Mouse (Mus musculus) embryonic facial prominence, embryonic 11.5 days (tissue): ENCODE measurements around the gene Usp47. TPM values are rescaled to one million over a fixed set of nuclear protein-coding genes. Genes with fewer than 3 reads are reported as not detected.

Experiments used
- ATAC-seq: fragments of 200-750 bp; cut with Nextera tagmentation; replicated peaks from 2 replicates; pipeline ENCODE4 v1.8.0; 2017; ENCODE audit warnings: low read depth; ENCODE audit not compliant: insufficient number of reproducible peaks, low FRiP score, low TSS enrichment
- DNase-seq: peaks from one replicate; pipeline ENCODE4 v3.0.0-alpha.2; 2015; ENCODE audit warnings: low spot score
- H3K27ac ChIP-seq: fragments of 300-500 bp; sonication (generic); replicated peaks from 2 replicates; pipeline ENCODE4 v1.5.1; 2014; ENCODE audit warnings: mild to moderate bottlenecking, low read depth, low read length, control low read depth
- H3K27me3 ChIP-seq: fragments of 300-500 bp; sonication (generic); 2 replicates; pipeline ENCODE4 v1.6.1; 2014; ENCODE audit warnings: mild to moderate bottlenecking, low read length, moderate library complexity, mixed read lengths; ENCODE audit not compliant: control insufficient read depth, insufficient read depth
- H3K36me3 ChIP-seq: fragments of 300-500 bp; sonication (generic); replicated peaks from 2 replicates; pipeline ENCODE4 v1.6.1; 2014; ENCODE audit warnings: low read depth, mild to moderate bottlenecking, low read length, moderate library complexity, mixed read lengths; ENCODE audit not compliant: control insufficient read depth, insufficient read depth
- H3K4me1 ChIP-seq: fragments of 300-500 bp; sonication (generic); 2 replicates; pipeline ENCODE4 v1.6.1; 2014; ENCODE audit warnings: low read length, mixed read lengths; ENCODE audit not compliant: control insufficient read depth, insufficient read depth
- H3K4me2 ChIP-seq: fragments of 300-500 bp; sonication (generic); 2 replicates; pipeline ENCODE4 v1.6.1; 2014; ENCODE audit warnings: low read depth, mild to moderate bottlenecking, control low read depth, low read length, moderate library complexity
- H3K4me3 ChIP-seq: fragments of 300-500 bp; sonication (generic); 2 replicates; pipeline ENCODE4 v1.5.1; 2014; ENCODE audit warnings: low read depth, low read length, control low read depth
- H3K9ac ChIP-seq: fragments of 300-500 bp; sonication (generic); replicated peaks from 2 replicates; pipeline ENCODE4 v1.6.1; 2014; ENCODE audit warnings: mild to moderate bottlenecking, control low read depth, low read length
- H3K9me3 ChIP-seq: fragments of 300-500 bp; sonication (generic); replicated peaks from 2 replicates; pipeline ENCODE4 v1.6.1; 2016; ENCODE audit warnings: mild to moderate bottlenecking, low read length, inconsistent platforms, mixed read lengths; ENCODE audit not compliant: control insufficient read depth
- WGBS: fragments of 180-500 bp; shearing (Covaris S2); extraction: QIAGEN DNeasy Blood & Tissue Kit; methylation state at CpG from one replicate; pipeline ENCODE4 v1.1.7; 2014; 5-methylcytosine and 5-hydroxymethylcytosine counted together
- polyA plus RNA-seq: library from polyadenylated mRNA; unstranded; fragments of >200 nt; fragmentation: Nextera tagmentation; extraction: Ambion mirVana; gene quantifications from 2 replicates; pipeline ENCODE4 v1.2.1, GENCODE M21; 2014

Gene Usp47
- polyA plus RNA-seq, 1 experiment from 2014 or later: 110 TPM

GRCm38 (mm10) chr7:112110638-112111372, 87.5 kb downstream of the Usp47 start:
- ATAC-seq (no peak), DNase-seq (no peak)
- no peak overlapping the region for H3K4me3 ChIP-seq
- 97% methylated on average over 19 of the region's 19 CpGs for WGBS
- H3K9ac ChIP-seq: no peak overlapping the region
- H3K27ac ChIP-seq: no peak overlapping the region
- peaks cover 10% of the 10 kb centered on the region for H3K36me3 ChIP-seq
- H3K27me3 ChIP-seq: no peaks in the 10 kb centered on the region
- no peaks in the 10 kb centered on the region for H3K4me1 ChIP-seq
- H3K4me2 ChIP-seq: no peak overlapping the region
- no peaks in the 10 kb centered on the region for H3K9me3 ChIP-seq

GRCm38 (mm10) chr7:112117501-112117900, 94.2 kb downstream of the Usp47 start:
- WGBS: 91% methylated on average over 7 of the region's 7 CpGs
- H3K9me3 ChIP-seq: no peaks in the 10 kb centered on the region
- H3K4me2 ChIP-seq: no peak overlapping the region
- H3K4me3 ChIP-seq: no peak overlapping the region
- no peaks in the 10 kb centered on the region for H3K36me3 ChIP-seq
- no peaks in the 10 kb centered on the region for H3K27me3 ChIP-seq
- no peak overlapping the region for H3K27ac ChIP-seq
- DNase-seq (no peak), ATAC-seq (no peak)
- H3K9ac ChIP-seq: no peak overlapping the region
- no peaks in the 10 kb centered on the region for H3K4me1 ChIP-seq

GRCm38 (mm10) chr7:112118086-112118485, 94.8 kb downstream of the Usp47 start:
- Histone ChIP-seq H3K4me3 (no peak overlapping the region), H3K27me3 (no peaks in the 10 kb centered on the region), H3K9ac (no peak overlapping the region), H3K9me3 (no peaks in the 10 kb centered on the region), H3K36me3 (no peaks in the 10 kb centered on the region), H3K4me1 (no peaks in the 10 kb centered on the region), H3K4me2 (no peak overlapping the region), H3K27ac (no peak overlapping the region)
- ATAC-seq: no peak
- WGBS: 89% methylated on average over 7 of the region's 7 CpGs
- DNase-seq: no peak

- Histone ChIP-seq H3K9ac (no peak overlapping the region), H3K27me3 (no peaks in the 10 kb centered on the region), H3K27ac (no peak overlapping the region), H3K36me3 (no peaks in the 10 kb centered on the region), H3K4me1 (no peaks in the 10 kb centered on the region), H3K9me3 (no peaks in the 10 kb centered on the region), H3K4me3 (no peak overlapping the region), H3K4me2 (no peak overlapping the region)
- 89% methylated on average over 7 of the region's 7 CpGs for WGBS
- no peak for DNase-seq
- ATAC-seq: no peak
These were observed 95.9 kb downstream of the Usp47 start for GRCm38 (mm10) chr7:112119248-112119647.

GRCm38 (mm10) chr7:112120861-112121810, 97.8 kb downstream of the Usp47 start:
- WGBS: 59% methylated on average over 11 of the region's 11 CpGs

GRCm38 (mm10) chr7:112121866-112122500, 98.7 kb downstream of the Usp47 start:
- H3K27ac ChIP-seq: no peak overlapping the region
- WGBS: 66% methylated on average over 11 of the region's 11 CpGs
- no peaks in the 10 kb centered on the region for H3K36me3 ChIP-seq
- no peaks in the 10 kb centered on the region for H3K4me1 ChIP-seq
- H3K9me3 ChIP-seq: no peaks in the 10 kb centered on the region
- no peaks in the 10 kb centered on the region for H3K27me3 ChIP-seq
- H3K4me3 ChIP-seq: no peak overlapping the region
- H3K4me2 ChIP-seq: no peak overlapping the region
- DNase-seq: peak; percentile 62
- ATAC-seq: no peak
- no peak overlapping the region for H3K9ac ChIP-seq

More at GRCm38 (mm10) chr7:112120861-112121810, 97.8 kb downstream of the Usp47 start:
- Histone ChIP-seq H3K4me1 (no peaks in the 10 kb centered on the region), H3K36me3 (no peaks in the 10 kb centered on the region), H3K4me2 (no peak overlapping the region), H3K9me3 (no peaks in the 10 kb centered on the region), H3K4me3 (no peak overlapping the region), H3K27ac (no peak overlapping the region), H3K27me3 (no peaks in the 10 kb centered on the region), H3K9ac (no peak overlapping the region)
- ATAC-seq (no peak), DNase-seq (no peak)

GRCm38 (mm10) chr7:112123612-112124011, 100.3 kb downstream of the Usp47 start:
- 94% methylated on average over 5 of the region's 5 CpGs for WGBS
- no peak for DNase-seq
- Histone ChIP-seq H3K4me3 (no peak overlapping the region), H3K9ac (no peak overlapping the region), H3K27ac (no peak overlapping the region), H3K27me3 (no peaks in the 10 kb centered on the region), H3K9me3 (no peaks in the 10 kb centered on the region), H3K4me1 (no peaks in the 10 kb centered on the region), H3K4me2 (no peak overlapping the region), H3K36me3 (no peaks in the 10 kb centered on the region)
- ATAC-seq: no peak
